Mouse (Mus musculus): Measurements from ENCODE around the gene Dennd6a. TPM values are rescaled to one million over a fixed set of nuclear protein-coding genes. Genes with fewer than 3 reads are reported as not detected.
A peak's percentile ranks its signal among the peaks of the same experiment; 100 is the strongest.
"Not testable (repeated sequence)": the region's sequence is repeated elsewhere in the genome, so short reads cannot be mapped to it uniquely, and the experiment has no call there.

Gene Dennd6a
- total RNA-seq, 1 experiment from 2014 or later: 58.2 TPM

DNA sequence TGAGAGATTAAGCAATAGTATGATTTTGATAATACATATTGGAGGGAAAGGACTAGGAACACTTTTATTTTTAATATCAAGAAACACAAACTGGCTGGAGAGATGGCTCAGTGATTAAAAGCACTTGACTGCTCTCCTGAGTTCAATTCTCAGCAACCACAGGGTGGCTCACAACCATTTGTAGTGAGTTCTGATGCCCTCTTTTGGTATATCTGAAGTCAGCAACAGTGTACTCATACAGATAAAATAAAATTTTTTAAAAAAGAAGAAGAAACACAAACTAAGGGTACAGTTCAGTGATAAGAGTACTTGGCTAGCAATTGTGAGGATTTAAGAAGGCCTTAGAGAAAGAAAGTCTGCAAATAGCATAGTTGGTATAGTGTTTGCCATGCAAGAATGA is 97.3 kb downstream of the Dennd6a start:
- ATAC-seq (ENCODE audit: extremely low read depth, insufficient number of reproducible peaks, low FRiP score, poor library complexity, severe bottlenecking): no peak

DNA sequence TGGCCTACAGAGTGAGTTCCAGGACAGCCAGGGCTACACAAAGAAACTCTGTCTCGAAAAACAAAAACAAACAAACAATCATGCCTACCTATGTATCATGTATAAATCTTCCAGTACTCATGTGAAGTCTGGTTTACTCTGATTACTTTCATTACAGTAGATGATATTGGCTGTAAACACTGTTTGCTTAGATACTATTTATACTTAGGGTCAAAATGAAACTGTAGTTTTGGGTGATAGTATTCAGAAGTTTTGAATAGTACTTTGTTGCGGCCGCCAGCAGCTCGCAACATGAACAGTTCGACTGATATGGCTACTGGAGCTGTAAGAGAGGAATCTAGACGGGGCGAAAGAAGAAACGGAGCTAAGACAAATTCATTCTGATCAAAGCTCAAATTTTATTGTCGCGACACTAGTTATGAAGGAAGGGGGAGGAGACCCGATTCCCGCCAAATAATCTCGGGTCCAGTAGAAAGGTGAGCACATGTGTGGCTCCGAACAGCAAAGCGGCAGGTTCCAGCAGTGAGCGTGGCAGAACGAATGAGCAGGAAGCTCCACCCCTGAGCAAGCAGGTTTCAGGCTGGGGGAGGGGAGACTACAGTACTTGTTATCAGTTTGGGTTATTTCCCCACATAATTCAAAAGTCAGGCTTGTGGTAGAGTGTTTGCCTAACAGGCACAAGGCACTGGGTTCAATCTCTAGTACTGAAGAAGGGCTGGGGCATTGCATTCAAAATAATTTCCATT is 98.4 kb downstream of the Dennd6a start:
- ATAC-seq (ENCODE audit: extremely low read depth, insufficient number of reproducible peaks, low FRiP score, poor library complexity, severe bottlenecking): not testable (repeated sequence)

DNA sequence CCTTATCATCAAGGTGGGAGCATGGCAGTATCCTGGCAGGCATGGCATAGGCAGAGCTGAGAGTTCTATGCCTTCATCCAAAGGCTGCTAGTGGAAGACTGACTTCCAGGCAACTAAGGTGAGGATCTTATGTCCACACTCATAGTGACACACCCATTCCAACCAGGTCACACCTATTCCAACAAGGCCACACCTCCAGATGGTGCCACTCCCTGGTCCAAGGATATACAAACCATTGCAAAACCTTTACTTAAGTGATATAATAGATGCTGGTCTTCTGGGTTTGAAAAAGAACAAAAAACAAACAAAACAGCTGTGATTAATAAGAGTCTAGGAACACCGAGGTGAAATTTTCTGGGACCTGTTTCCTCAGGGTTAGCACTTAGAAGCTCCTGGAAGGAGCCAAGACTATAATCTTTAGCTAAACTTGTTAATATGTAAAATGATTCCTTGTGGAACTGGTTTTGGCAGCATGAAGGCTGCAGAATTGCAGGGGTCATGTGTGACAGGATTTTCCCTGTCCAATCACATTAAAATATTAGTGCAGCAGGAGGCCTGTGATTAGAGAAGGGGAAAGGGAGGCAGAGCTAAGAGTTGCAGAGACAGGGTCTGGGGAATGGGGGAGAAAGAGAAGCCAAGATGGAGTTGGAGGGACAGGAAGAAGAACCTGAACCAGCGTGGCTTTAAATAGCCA is 101.0 kb downstream of the Dennd6a start:
- not testable (repeated sequence) for ATAC-seq (ENCODE audit: extremely low read depth, insufficient number of reproducible peaks, low FRiP score, poor library complexity, severe bottlenecking)

DNA sequence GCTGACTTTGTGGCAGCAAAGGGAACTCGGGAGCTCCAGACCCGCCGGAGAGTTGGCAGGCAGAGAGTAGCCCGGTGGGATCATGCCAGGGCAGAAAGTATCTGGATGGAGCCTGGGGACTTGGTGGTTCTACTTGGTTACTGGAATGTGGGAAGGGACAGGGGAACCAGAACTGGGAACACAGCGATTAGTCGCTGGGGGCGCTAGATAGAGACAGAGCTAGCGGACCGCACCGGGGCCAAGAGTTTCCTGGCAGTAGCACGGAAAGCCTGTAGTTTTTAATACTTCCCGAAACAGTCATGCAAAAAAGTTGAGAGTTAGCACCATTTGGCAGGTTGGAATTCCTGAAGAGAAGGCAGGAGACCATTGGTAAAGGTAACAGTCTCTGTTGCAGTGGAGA is 101.7 kb downstream of the Dennd6a start:
- 0 out of 2 replicates have a peak, but pooled peaks have one; percentile 41 for ATAC-seq (ENCODE audit: extremely low read depth, insufficient number of reproducible peaks, low FRiP score, poor library complexity, severe bottlenecking)

DNA sequence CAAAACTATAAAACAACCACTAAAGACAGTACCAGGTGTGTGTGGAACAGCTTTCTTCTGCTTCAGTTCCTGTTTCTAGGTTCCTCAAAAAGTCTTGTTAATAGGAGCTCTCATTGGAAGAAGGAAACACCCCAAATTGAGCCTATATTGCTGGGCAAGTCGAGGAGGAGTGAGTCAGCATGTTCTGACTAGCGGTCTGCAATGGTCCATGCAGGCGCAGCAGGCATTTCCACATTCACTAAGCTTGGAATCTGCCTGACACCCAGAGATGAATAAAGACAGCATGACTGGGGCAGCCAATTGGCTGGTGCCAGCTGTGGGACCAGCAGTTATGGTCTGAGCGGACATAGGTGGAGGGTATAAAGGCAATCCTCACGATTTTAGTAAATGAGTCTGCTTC is 102.1 kb downstream of the Dennd6a start:
- ATAC-seq (ENCODE audit: extremely low read depth, insufficient number of reproducible peaks, low FRiP score, poor library complexity, severe bottlenecking): peak; percentile 93

Other genes starting within 250 kb of the Dennd6a start
- 113 and 137 TPM in 2 replicates for gene Slmap, start 38.9 kb upstream of the Dennd6a start, total RNA-seq (2017)
- 99.4 and 115 TPM in 2 replicates for gene Arf4, start 64.2 kb downstream of the Dennd6a start, total RNA-seq (2017)
- 9.5 and 9.8 TPM in 2 replicates for gene Pde12, start 96.0 kb downstream of the Dennd6a start, total RNA-seq (2017)
- 0.58 and 1.6 TPM in 2 replicates for gene Dnah12, start 119.4 kb downstream of the Dennd6a start, total RNA-seq (2017)

Measured in neutrophil, adult 5-6 weeks (primary cell).